Mouse (Mus musculus): ENCODE measurements around the gene Ccl20.

GRCm38 (mm10) chr1:83076190-83076917, 40.2 kb upstream of the Ccl20 start:
- TF ChIP-seq GATA1 (IDR thresholded peaks at IDR 0.05; ENCODE audit: borderline replicate concordance, low read length): no peak
- no peak for TF ChIP-seq FLI1 (IDR thresholded peaks at IDR 0.05; ENCODE audit: low read length)
